Mouse (Mus musculus) gonadal fat pad, adult 2 months (tissue): ENCODE results near the gene Tnf. TPM values are rescaled to one million over a fixed set of nuclear protein-coding genes. Genes with fewer than 3 reads are reported as not detected.

Source experiments
- DNase-seq: peaks from one replicate; pipeline ENCODE4 v3.0.0-alpha.2; 2012; ENCODE audit warnings: low read depth
- polyA plus RNA-seq: library from polyadenylated mRNA; depleted of rRNA; stranded (reverse); fragments of >200 nt; gene quantifications from 2 replicates; pipeline ENCODE4 v1.2.3, GENCODE M21; 2012

The Tnf gene
- polyA plus RNA-seq, 1 experiment, result 1.3 TPM

DNA sequence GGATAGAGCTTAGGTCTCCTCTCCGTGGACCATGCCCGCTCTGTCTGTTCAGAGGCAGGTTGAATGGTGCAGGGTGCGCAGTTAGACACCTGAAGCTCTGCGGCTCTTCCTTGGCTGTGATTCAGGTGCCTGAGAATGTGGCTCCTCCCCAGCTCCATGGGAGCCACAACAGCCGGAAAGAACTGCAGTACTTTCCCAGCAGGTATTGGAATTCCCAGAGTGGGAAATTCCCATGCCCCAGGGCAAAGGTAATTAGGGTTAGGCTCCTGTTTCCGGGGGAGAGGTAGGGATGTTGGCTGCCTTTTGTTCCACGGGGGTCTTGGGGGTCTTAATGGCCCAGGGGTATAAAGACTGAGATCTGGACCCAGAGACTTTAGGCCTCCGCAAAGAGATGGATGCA is 2.9 kb downstream of the Tnf start:
- no peak for DNase-seq

DNA sequence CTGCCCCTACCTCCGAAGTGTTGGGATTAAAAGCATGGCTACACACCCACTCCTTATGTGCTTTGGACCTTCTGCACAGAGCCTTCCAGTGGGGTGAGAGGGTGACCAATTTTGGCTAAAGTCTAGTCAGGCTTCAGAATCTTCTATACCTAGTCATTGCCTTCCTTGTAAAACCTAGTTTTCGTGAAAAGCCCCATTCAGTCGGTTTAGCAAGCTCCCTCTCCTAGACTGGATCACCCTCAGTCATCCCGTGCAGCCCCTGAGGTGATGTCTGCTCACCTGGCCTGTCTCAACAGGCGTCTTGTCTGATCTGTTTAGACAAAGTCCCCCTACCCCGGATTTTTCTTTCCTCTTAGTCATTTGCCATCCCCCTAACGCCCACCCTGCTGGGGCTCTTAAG is 3.8 kb downstream of the Tnf start:
- no peak for DNase-seq

DNA sequence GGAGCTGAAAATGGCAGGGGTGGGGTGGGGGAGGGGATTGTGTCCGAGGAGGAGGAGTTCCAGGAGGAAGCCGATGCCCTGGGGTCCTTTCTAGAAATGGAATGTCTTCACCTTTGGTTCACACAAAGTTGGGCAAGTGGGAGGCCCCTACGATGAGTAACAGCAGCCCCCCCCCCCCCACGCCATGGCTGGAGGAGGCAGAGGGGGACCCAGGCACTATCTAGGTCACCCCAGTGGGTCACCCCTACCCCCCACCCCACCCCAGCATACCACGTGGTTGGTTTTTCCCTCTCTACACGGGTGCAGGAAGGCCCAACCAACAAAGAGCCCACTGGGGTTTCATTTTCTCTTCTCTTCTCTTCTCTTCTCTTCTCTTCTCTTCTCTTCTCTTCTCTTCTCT is 4.7 kb downstream of the Tnf start:
- no peak for DNase-seq

- DNase-seq, result no peak
These were observed 5.5 kb downstream of the Tnf start for GRCm38 (mm10) chr17:35196321-35196641.

GRCm38 (mm10) chr17:35195631-35196320 is 6.0 kb downstream of the Tnf start:
- no peak for DNase-seq

- no peak for DNase-seq
These were observed 6.8 kb downstream of the Tnf start for GRCm38 (mm10) chr17:35194844-35195630.

- DNase-seq, result no peak
These were observed 7.6 kb downstream of the Tnf start, which contains the start of gene Ltb for GRCm38 (mm10) chr17:35193881-35194843. Gene Ltb, plus strand, starts transcription at chr17:35194439.

GRCm38 (mm10) chr17:35192924-35193323 is 8.9 kb downstream of the Tnf start:
- DNase-seq, result no peak

GRCm38 (mm10) chr17:35191723-35192122 is 10.1 kb downstream of the Tnf start:
- DNase-seq, result no peak

DNA sequence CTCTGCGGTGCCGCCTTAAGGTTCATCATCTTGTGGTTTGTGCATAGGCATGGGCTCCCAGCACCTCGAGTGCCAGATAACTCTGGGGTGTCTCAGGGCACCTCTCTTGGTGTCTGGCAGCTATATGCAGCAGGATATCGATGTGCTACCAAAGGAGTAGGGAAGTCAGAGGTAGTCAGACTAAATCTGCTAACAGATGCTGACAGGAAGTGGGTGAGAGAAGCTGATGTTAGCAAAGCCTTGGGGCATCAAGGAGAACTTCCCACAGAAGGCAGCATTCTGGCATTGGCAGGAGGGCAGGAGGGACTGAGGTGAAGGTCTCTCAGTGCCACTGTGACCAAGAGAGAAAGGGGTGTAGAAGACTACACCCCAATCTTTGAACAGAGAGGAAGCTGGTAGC is 11.7 kb downstream of the Tnf start:
- DNase-seq, result no peak

DNA sequence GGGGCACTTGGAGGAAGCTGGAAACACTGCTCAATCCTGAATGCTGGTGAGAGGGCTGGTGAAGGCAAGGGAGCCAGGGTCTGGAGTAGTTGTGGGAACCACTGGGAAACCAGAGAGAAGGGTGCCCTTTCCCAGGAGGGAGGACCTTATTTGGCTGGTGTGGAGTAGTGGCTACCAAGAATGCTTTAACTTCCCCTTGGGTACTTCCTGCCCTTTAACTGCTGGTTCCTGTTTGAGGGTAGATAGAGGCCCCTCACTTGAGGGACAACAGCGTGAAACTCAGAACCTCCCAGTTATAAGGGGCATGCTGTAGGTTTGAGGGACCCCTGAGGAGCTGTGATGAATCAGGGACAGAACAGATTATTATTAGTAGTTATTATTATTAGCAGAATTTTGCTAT is 12.6 kb downstream of the Tnf start:
- DNase-seq, result no peak

- DNase-seq, result no peak
These were observed 13.7 kb downstream of the Tnf start, which contains the start of gene Lst1 for GRCm38 (mm10) chr17:35187959-35188610. Gene Lst1, minus strand, starts transcription at chr17:35188439.

DNA sequence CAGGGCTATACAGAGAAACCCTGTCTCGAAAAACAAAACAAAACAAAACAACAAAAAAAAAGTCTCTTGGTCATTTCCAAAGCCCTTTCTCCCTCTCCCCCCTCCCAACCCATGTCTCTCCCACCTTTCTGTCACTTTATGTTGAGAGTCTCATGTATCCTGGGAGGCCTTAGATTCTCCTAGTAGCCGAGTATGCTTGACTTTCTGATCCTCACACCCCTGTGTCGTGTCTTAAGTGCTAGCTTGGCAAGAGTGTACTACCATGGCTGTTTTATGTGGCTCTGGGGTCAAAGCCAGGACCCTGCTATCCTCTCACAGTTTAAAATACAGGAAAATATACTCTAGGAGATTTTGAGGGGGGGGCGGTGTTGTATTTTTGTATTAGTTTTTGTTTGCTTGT is 14.5 kb downstream of the Tnf start:
- no peak for DNase-seq

DNA sequence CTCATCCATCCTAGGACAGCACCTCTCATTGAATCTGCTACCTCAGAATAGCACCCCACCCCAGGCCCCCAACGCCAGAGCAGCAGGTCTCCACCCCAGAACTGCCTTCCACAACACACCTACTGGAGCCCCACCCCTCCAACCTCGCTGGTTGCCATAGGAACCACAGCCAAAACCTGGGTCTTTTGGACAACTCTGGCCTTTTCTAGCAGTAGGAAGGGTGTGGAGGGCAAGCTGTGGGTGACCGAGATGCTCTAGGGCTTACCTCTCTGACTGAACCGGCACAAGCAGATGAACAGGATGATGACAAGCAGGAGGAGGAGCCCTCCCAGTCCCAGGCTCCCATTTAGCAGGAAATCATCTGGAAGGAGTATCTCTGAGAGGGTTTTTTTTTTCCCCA is 15.1 kb downstream of the Tnf start:
- DNase-seq, result no peak

GRCm38 (mm10) chr17:35185639-35186611 is 15.9 kb downstream of the Tnf start:
- DNase-seq, result no peak

DNA sequence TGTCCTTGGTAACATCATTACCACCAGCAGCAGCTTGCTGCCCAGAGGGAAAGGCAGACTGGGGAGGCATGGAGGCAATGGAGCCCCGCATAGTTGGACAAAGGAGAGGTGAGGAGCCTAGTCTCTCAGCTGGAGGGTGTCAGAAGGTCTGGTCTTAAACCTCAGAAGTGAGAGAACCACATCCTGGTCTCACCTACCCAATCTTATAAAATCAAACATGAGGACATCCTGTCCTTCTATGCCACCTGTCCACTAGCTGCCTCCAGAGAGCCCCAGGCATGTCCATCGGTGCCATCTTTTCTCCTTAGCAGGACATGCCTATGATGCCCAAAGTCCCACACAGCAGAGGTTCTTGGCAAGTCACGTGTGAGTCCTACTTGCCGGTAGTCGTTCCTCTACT is 21.7 kb downstream of the Tnf start:
- DNase-seq, result no peak

DNA sequence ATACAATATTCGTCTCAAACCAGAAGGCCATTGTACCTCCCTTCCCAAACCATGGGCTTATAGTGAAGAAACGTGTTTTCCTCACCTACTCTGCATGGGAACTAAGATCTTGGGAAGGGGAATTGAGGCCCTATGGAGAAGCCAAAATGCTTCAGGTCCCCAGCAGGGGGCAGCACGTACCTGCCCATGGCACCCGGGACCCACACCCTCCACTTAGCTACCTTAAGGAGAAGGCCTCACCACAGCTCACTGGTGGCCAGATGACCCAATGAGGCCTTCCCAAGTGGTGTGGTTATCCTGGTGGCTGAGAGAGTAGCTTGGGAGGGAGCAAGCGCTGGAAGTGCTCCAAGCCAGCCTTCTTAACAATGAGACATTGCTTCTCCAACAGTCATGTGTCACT is 23.3 kb downstream of the Tnf start:
- no peak for DNase-seq

GRCm38 (mm10) chr17:35175968-35176367 is 25.8 kb downstream of the Tnf start, which contains the start of gene Aif1:
Gene Aif1, minus strand, starts transcription at chr17:35176068.
- DNase-seq, result no peak

GRCm38 (mm10) chr17:35175382-35175781 is 26.4 kb downstream of the Tnf start:
- no peak for DNase-seq

GRCm38 (mm10) chr17:35174201-35174977 is 27.4 kb downstream of the Tnf start:
- DNase-seq, result no peak
